Mouse (Mus musculus): ENCODE measurements around the gene Rdh11. TPM values are rescaled to one million over a fixed set of nuclear protein-coding genes. Genes with fewer than 3 reads are reported as not detected.

Rdh11 gene
- polyA plus RNA-seq, 1 experiment from 2014 or later, result 24.4 TPM

DNA sequence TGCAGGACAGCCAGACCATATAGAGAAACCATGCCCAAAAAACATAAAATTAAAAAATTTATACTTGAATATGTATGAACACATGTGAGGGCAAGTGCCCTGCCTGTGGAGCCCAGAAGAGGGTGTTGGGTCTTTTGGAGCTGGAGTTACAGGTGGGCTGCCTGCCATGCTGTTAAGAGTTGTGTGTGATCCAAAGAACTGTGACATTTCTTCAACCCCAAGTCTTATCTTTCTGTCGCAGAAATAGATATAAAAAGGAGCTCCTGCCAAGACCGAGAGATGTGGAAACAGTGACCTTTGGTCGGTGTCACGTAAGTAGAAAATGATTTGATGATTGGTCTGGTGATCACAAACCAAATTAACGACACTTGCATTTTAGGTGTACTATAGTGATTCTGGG, 18.4 kb downstream of the Rdh11 start:
- Histone ChIP-seq H3K27me3 (no peaks in the 10 kb centered on the region), H3K4me1 (replicated peaks) (peaks cover 17% of the 10 kb centered on the region), H3K9ac (no peak overlapping the region), H3K9me3 (no peaks in the 10 kb centered on the region), H3K27ac (replicated peaks) (no peak overlapping the region), H3K36me3 (peaks cover 33% of the 10 kb centered on the region), H3K4me2 (no peak overlapping the region), H3K4me3 (no peak overlapping the region)
- WGBS, result 86% methylated on average over 5 of the region's 5 CpGs
- no peak for ATAC-seq (ENCODE audit: low read depth)

DNA sequence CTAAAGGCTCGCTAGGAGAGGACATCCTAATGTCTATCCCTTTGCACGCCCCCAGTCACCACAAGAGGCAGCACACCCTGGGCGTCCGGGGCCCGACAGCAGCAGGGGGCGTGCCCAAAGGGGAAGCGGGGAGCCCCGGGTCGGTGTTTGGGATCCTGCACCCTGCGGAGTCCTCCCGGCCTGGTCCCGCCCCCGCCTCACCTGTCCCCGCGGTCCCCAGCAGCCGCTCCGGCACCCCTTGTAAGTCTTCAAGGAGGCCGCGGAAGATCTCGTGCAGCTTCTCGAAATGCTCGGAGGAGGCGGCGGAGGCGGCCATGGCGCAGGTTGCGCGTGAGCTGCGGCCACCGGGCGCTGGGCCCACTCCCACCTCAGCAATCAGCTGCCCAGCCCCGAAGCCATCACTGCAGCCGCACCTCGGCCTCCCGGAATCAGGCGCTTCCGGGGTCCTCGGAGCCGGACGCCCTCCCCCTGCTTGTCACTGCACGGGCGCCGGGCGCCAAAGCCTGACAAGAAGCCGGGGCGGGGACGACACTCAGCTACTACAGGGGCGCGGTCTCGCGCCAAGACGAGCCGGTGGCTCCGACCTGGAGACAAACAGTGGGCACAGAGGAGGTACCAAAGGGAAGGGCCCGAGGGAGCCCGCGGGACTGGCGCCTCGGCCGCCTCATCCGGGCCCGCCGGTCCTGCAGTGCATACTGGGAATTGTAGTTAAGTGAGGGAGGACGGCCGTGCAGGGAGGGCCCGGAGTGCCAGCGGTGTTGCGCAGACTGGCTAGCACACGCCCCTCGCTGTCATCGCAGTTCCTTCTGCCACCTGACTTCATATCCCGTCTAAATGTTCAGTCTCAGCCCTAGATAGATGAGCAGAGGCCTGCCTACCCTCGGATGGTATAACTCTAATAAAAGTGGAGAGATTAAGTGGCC, 19.8 kb downstream of the Rdh11 start, which contains the start of gene Vti1b:
Gene Vti1b, minus strand, starts transcription at position 649 of the 923 bp plus-strand sequence.
- H3K4me1 ChIP-seq (replicated peaks), result peaks cover 17% of the 10 kb centered on the region
- peak within 1 kb of the TSS; percentile 74 for H3K4me2 ChIP-seq
- peak within 1 kb of the TSS; percentile 96 for H3K4me3 ChIP-seq

DNA sequence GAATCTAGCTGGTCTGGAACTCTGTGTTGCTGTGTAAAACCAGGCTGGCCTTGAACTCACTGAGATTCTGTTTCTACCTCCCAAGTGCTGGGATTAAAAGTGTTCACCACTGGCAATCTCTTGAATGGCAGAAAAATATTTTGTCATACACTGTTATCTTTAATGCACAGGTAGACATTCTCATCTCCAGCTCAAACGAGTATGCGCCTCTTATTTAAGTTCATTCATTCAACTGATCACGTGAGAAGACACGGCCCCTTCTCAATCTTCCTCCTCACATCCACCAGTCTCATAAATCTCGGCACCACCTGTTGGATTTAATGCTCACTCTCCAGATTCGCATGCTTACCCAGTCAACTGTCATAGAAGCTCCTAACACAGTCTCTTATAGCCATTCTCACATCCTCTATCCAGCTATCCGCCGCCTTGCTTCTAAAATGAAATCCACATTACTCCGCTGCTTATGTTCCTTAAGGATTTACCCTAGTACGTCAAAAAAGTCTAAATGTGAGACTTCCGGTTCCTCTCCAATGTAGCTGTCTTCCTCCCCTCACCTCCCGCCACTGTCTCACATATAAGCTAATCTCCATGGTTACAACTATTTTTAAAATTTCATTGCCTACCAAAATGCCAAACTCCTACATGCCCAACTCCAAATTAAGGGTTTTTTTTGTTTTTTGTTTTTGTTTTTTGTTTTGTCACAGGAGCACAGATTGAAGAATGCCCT, 20.7 kb downstream of the Rdh11 start:
- Histone ChIP-seq H3K4me3 (peak overlapping the region; percentile 96), H3K4me1 (replicated peaks) (peaks cover 17% of the 10 kb centered on the region), H3K9ac (peak overlapping the region; percentile 90), H3K27ac (replicated peaks) (peak overlapping the region; percentile 96; the same call in 1 of the 2 replicates), H3K4me2 (peak overlapping the region; percentile 74), H3K9me3 (no peaks in the 10 kb centered on the region), H3K36me3 (peaks cover 24% of the 10 kb centered on the region), H3K27me3 (no peaks in the 10 kb centered on the region)
- no peak for ATAC-seq (ENCODE audit: low read depth)
- WGBS, result 36% methylated on average over 12 of the region's 12 CpGs

More for the DNA sequence above, 19.8 kb downstream of the Rdh11 start, which contains the start of gene Vti1b:
- peak within 1 kb of the TSS; percentile 96 for H3K27ac ChIP-seq (replicated peaks)
- peak within 1 kb of the TSS; percentile 90 for H3K9ac ChIP-seq
- peak; percentile 99 for ATAC-seq (ENCODE audit: low read depth)
- H3K36me3 ChIP-seq, result peaks cover 28% of the 10 kb centered on the region
- WGBS, result under 1% methylated on average over 73 of the region's 73 CpGs
- H3K9me3 ChIP-seq, result no peaks in the 10 kb centered on the region
- no peaks in the 10 kb centered on the region for H3K27me3 ChIP-seq

DNA sequence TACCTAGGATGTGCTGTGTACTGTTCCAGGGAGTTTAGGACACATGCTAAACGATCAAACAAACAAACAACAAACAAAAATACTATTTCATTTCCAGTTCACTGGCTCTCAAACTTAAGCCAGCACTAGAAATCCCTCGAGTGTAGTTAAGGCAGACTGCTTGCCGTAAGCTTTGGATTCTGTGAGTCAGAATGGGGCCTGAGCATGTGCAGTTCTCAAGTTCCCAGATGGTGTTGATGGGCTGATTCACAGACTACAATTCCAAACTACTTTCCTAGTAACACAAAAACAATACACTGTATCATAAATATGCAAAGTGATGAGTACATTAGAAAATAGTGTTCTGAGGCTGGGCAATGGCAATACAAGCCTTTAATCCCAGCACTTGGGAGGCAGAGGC, 21.7 kb downstream of the Rdh11 start:
- no peak for ATAC-seq (ENCODE audit: low read depth)
- Histone ChIP-seq H3K9ac (no peak overlapping the region), H3K36me3 (peaks cover 22% of the 10 kb centered on the region), H3K4me3 (no peak overlapping the region), H3K27ac (replicated peaks) (no peak overlapping the region), H3K9me3 (no peaks in the 10 kb centered on the region), H3K4me1 (replicated peaks) (peaks cover 17% of the 10 kb centered on the region), H3K4me2 (0 out of 2 replicates have a peak overlapping the region, but pooled peaks have one; percentile 74), H3K27me3 (no peaks in the 10 kb centered on the region)
- 63% methylated on average over 3 of the region's 3 CpGs for WGBS

DNA sequence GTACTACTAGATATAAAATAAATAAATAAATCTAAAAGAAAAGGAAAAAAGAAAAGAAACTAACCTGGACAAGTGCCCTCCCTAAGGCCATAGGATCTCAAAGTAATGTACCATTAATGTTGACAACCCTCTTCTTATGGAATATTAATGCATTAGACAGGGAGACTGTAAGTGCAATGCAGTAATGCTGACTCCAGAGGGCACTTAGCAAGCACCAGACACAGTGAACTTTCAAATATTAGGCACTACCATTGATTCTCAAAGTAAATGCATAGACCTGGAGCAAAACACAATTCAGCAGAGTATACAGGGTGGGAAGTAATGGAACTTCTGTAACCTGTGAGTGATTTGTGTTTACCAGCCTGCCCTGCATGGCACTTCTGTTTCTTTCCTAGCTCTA, 22.9 kb downstream of the Rdh11 start:
- no peak for ATAC-seq (ENCODE audit: low read depth)
- peaks cover 17% of the 10 kb centered on the region for H3K4me1 ChIP-seq (replicated peaks)
- H3K4me3 ChIP-seq, result no peak overlapping the region
- peaks cover 24% of the 10 kb centered on the region for H3K36me3 ChIP-seq
- H3K27ac ChIP-seq (replicated peaks), result no peak overlapping the region
- no peak overlapping the region for H3K9ac ChIP-seq
- no peaks in the 10 kb centered on the region for H3K9me3 ChIP-seq
- H3K27me3 ChIP-seq, result no peaks in the 10 kb centered on the region
- H3K4me2 ChIP-seq, result no peak overlapping the region

DNA sequence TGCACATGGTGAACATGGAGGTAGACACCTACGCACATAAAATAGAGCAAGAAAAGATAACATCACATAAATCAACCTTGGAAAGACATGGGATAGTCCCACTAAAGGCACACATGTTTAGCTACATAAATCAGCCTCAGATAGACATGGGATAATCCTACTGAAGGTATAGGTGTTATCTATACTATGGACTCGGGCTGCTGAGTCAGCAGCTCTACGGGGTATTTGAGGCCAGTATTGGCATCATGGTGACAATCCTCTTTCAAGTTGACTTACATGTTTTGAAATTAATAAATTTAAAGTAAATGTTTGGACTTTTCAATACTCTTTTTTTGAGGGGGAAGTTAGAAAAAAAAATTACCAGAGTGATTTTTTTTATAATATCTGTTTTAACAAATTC, 29.2 kb downstream of the Rdh11 start:
- no peak overlapping the region for H3K4me3 ChIP-seq
- no peaks in the 10 kb centered on the region for H3K27me3 ChIP-seq
- peaks cover 83% of the 10 kb centered on the region for H3K36me3 ChIP-seq
- no peak overlapping the region for H3K4me2 ChIP-seq
- no peak overlapping the region for H3K27ac ChIP-seq (replicated peaks)
- ATAC-seq (ENCODE audit: low read depth), result no peak
- WGBS, result 96% methylated on average over 3 of the region's 3 CpGs
- no peaks in the 10 kb centered on the region for H3K4me1 ChIP-seq (replicated peaks)
- H3K9me3 ChIP-seq, result no peaks in the 10 kb centered on the region
- H3K9ac ChIP-seq, result no peak overlapping the region

DNA sequence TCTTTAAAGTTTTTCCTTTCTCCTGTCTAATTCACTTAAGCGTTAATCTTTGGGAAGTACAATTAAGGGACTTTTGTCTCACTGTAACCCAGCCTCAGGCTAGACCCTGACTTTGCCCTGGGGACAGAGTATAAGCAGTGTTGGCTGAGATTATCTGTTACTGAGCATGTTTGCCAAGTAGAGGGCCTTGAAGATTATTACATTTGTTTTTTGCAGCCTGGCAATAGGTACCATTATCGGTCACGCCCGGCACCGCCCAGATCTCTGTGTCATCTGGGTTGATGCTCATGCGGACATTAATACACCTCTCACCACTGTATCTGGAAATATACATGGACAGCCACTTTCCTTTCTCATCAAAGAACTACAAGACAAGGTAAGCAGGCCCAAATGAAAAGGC, 42.4 kb downstream of the Rdh11 start:
- WGBS, result 95% methylated on average over 6 of the region's 6 CpGs
- Histone ChIP-seq H3K36me3 (peaks cover 56% of the 10 kb centered on the region), H3K9ac (no peak overlapping the region)

DNA sequence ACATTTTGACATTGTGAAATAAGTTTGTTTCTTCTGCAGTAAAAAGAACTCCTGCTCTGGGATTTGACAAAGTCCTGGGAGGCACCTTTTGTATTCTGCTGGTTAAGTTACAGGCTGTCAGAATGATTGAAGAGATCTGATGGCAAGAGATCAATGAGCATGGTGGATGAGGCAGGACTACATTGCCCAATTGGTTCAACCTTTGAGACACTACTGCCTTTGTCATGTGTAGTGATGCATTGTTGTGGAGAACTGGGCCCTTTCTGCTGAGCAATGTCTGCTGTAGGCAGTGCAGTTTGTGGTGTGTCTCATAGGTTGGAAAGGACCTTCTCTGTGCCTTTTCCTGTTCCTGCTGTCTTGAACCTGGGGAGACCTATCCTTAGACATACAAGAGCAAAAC, 50.7 kb downstream of the Rdh11 start:
- H3K9me3 ChIP-seq, result no peaks in the 10 kb centered on the region
- H3K27me3 ChIP-seq, result no peaks in the 10 kb centered on the region
- no peaks in the 10 kb centered on the region for H3K4me1 ChIP-seq (replicated peaks)
- H3K36me3 ChIP-seq, result no peaks in the 10 kb centered on the region
- no peak for ATAC-seq (ENCODE audit: low read depth)
- no peak overlapping the region for H3K27ac ChIP-seq (replicated peaks)
- no peak overlapping the region for H3K4me2 ChIP-seq
- H3K4me3 ChIP-seq, result no peak overlapping the region
- no peak overlapping the region for H3K9ac ChIP-seq

More for the DNA sequence above, 42.4 kb downstream of the Rdh11 start:
- no peak overlapping the region for H3K27ac ChIP-seq (replicated peaks)
- no peaks in the 10 kb centered on the region for H3K4me1 ChIP-seq (replicated peaks)
- H3K27me3 ChIP-seq, result no peaks in the 10 kb centered on the region
- no peak overlapping the region for H3K4me3 ChIP-seq
- no peak for ATAC-seq (ENCODE audit: low read depth)
- no peaks in the 10 kb centered on the region for H3K9me3 ChIP-seq
- H3K4me2 ChIP-seq, result no peak overlapping the region

DNA sequence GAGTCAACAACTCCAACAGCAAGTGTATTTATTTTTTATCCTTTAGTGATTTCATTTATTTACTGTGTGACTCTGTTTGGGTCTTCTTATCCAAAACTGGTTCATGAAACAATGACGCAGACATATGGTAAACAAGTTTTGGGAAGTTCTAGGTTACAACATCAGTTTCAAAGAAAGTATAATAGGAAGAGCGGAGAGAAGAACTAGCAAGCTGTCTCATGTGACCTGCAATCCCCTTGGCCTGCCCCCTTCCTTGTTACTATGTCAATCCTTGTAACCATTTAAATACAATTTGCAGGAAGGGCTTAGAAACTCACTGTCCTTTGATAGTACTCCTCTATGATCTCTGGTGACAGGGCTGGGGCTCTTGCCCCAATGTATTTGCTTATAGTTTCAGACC, 51.3 kb downstream of the Rdh11 start:
- Histone ChIP-seq H3K27me3 (no peaks in the 10 kb centered on the region), H3K4me1 (replicated peaks) (no peaks in the 10 kb centered on the region), H3K4me3 (no peak overlapping the region), H3K27ac (replicated peaks) (no peak overlapping the region), H3K36me3 (no peaks in the 10 kb centered on the region), H3K9ac (no peak overlapping the region), H3K4me2 (no peak overlapping the region), H3K9me3 (no peaks in the 10 kb centered on the region)
- ATAC-seq (ENCODE audit: low read depth), result no peak
- WGBS, result 90% methylated on average over 2 of the region's 2 CpGs

DNA sequence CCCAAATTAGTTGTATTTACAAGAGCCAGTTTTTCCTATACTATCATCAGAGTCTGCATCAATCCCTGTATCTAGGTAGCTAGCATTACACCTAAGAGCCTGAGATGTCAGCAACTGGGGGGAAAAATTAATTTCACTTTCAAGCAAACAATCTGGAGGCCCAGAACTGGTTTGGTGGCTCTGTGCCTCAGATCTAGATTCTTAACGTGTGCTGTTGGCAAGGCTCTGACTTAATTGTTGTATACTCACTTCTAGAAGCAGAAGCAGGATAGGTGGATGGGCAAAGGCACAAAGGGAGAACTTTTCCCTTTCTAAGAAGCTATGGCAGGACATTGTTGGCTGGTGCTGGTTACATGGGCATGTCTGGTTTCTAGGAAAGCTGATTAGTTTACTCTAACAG, 52.7 kb downstream of the Rdh11 start:
- no peak overlapping the region for H3K27ac ChIP-seq (replicated peaks)
- H3K4me3 ChIP-seq, result no peak overlapping the region
- no peak overlapping the region for H3K4me2 ChIP-seq
- H3K27me3 ChIP-seq, result no peaks in the 10 kb centered on the region
- H3K36me3 ChIP-seq, result no peaks in the 10 kb centered on the region
- no peak overlapping the region for H3K9ac ChIP-seq
- 69% methylated on average over 1 of the region's 1 CpGs for WGBS
- no peaks in the 10 kb centered on the region for H3K9me3 ChIP-seq
- no peak for ATAC-seq (ENCODE audit: low read depth)
- no peaks in the 10 kb centered on the region for H3K4me1 ChIP-seq (replicated peaks)

DNA sequence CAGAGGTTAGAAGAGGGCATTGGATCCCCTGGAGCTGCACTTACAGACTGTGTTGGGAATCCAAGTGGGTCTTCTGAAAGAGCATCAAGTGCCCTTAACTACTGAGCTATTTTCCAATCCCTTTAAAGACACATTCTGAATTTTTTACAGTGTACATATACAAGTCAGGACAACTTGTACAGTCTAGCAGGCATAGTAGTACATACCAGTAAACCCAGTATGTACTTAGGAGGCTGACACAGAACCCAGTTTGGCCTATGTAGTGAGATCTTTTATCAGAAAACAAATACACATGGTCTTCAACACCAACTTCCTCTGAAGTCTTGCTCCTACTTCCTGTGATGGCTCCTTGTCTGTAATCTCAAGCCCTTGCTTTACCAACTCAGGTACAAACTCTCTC, 53.1 kb downstream of the Rdh11 start:
- H3K27ac ChIP-seq (replicated peaks), result no peak overlapping the region
- H3K4me2 ChIP-seq, result no peak overlapping the region
- no peak for ATAC-seq (ENCODE audit: low read depth)
- no peaks in the 10 kb centered on the region for H3K36me3 ChIP-seq
- no peaks in the 10 kb centered on the region for H3K27me3 ChIP-seq
- H3K9me3 ChIP-seq, result no peaks in the 10 kb centered on the region
- no peak overlapping the region for H3K4me3 ChIP-seq
- no peak overlapping the region for H3K9ac ChIP-seq
- no peaks in the 10 kb centered on the region for H3K4me1 ChIP-seq (replicated peaks)

DNA sequence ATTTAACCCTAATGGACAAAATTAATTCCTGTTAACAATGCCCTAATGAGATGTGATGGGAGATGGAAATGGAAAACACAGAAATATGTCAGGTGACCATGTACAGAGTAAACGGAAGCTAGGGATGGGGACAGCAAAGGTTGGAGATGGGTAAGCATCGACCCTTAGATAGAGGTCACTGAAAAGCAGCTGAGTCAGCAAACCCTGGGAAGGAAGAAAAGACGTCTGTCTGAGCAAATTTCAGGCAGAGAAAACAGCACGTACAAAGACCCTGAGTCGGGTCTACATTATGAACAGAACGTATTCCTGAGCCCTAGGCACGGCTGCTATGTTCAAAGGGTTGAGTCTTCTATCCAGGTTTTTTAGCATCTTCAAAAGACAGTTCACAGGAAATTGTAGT, 55.1 kb downstream of the Rdh11 start:
- peaks cover 3% of the 10 kb centered on the region; the same call in 1 of the 2 replicates for H3K4me1 ChIP-seq (replicated peaks)
- no peak overlapping the region for H3K9ac ChIP-seq
- ATAC-seq (ENCODE audit: low read depth), result no peak
- H3K9me3 ChIP-seq, result no peaks in the 10 kb centered on the region
- WGBS, result 66% methylated on average over 7 of the region's 7 CpGs
- no peaks in the 10 kb centered on the region for H3K36me3 ChIP-seq
- H3K4me3 ChIP-seq, result no peak overlapping the region
- no peak overlapping the region for H3K4me2 ChIP-seq
- no peak overlapping the region for H3K27ac ChIP-seq (replicated peaks)
- peaks cover 17% of the 10 kb centered on the region for H3K27me3 ChIP-seq

All from neural tube, embryonic 13.5 days (tissue).